Mouse (Mus musculus) stomach, embryonic 16.5 days (tissue): ENCODE measurements at regions not wholly inside any gene's neighbourhood (a gene's known extent, or its start where the extent isn't known, plus 50 kb on each side); places are given as distances from the start of the nearest gene placed in this dataset.

Experiments used
- ATAC-seq: fragments of 200-750 bp; cut with Nextera tagmentation; 2 replicates; pipeline ENCODE4 v1.8.0; 2017; ENCODE audit warnings: moderate number of reproducible peaks, moderate TSS enrichment; ENCODE audit not compliant: insufficient read depth, low FRiP score
- H3K27ac ChIP-seq: fragments of 300-500 bp; sonication (generic); 2 replicates; pipeline ENCODE4 v1.5.1; 2014; ENCODE audit warnings: low read length
- H3K27me3 ChIP-seq: fragments of 300-500 bp; sonication (generic); 2 replicates; pipeline ENCODE4 v1.6.1; 2014; ENCODE audit warnings: low read length, control low read depth, mixed read lengths; ENCODE audit not compliant: control insufficient read depth, insufficient read depth
- H3K36me3 ChIP-seq: fragments of 300-500 bp; sonication (generic); 2 replicates; pipeline ENCODE4 v1.6.1; 2014; ENCODE audit warnings: low read length; ENCODE audit not compliant: control insufficient read depth, insufficient read depth
- H3K4me1 ChIP-seq: fragments of 300-500 bp; sonication (generic); 2 replicates; pipeline ENCODE4 v1.6.1; 2014; ENCODE audit warnings: low read length, control low read depth, mixed read lengths; ENCODE audit not compliant: control insufficient read depth, insufficient read depth
- H3K4me2 ChIP-seq: fragments of 300-500 bp; sonication (generic); 2 replicates; pipeline ENCODE4 v1.6.1; 2014; ENCODE audit warnings: low read depth, low read length, mixed read lengths
- H3K4me3 ChIP-seq: fragments of 300-500 bp; sonication (generic); replicated peaks from 2 replicates; pipeline ENCODE4 v1.5.1; 2014; ENCODE audit warnings: mild to moderate bottlenecking, low read length
- H3K9ac ChIP-seq: fragments of 300-500 bp; sonication (generic); 2 replicates; pipeline ENCODE4 v1.6.1; 2014; ENCODE audit warnings: low read length
- H3K9me3 ChIP-seq: fragments of 300-500 bp; sonication (generic); replicated peaks from 2 replicates; pipeline ENCODE4 v1.6.1; 2016; ENCODE audit warnings: low read length, control low read depth; ENCODE audit not compliant: control insufficient read depth
- WGBS: fragments of 180-500 bp; shearing (Covaris S2); extraction: QIAGEN DNeasy Blood & Tissue Kit; methylation state at CpG from one replicate; pipeline ENCODE4 v1.1.7; 2014; 5-methylcytosine and 5-hydroxymethylcytosine counted together

- no peak overlapping the region for H3K27ac ChIP-seq
- H3K27me3 ChIP-seq, result no peaks in the 10 kb centered on the region
- H3K9me3 ChIP-seq, result no peaks in the 10 kb centered on the region
- no peaks in the 10 kb centered on the region for H3K36me3 ChIP-seq
- no peak overlapping the region for H3K4me3 ChIP-seq
- no peaks in the 10 kb centered on the region for H3K4me1 ChIP-seq
- 80% methylated on average over 1 of the region's 1 CpGs for WGBS
- no peak overlapping the region for H3K4me2 ChIP-seq
- no peak overlapping the region for H3K9ac ChIP-seq
- ATAC-seq, result no peak
Observed at GRCm38 (mm10) chr3:17452984-17453383, 495.2 kb upstream of the Cypt12 start.

- Histone ChIP-seq H3K27ac (no peak overlapping the region), H3K27me3 (no peaks in the 10 kb centered on the region)
- 84% methylated on average over 5 of the region's 5 CpGs for WGBS
Observed at GRCm38 (mm10) chr3:17460545-17460944, 487.7 kb upstream of the Cypt12 start.

GRCm38 (mm10) chr3:17461365-17461764 is 486.8 kb upstream of the Cypt12 start:
- Histone ChIP-seq H3K4me3 (no peak overlapping the region), H3K27ac (no peak overlapping the region), H3K27me3 (no peaks in the 10 kb centered on the region), H3K4me2 (no peak overlapping the region), H3K4me1 (no peaks in the 10 kb centered on the region), H3K9ac (no peak overlapping the region), H3K9me3 (no peaks in the 10 kb centered on the region), H3K36me3 (no peaks in the 10 kb centered on the region)
- 84% methylated on average over 4 of the region's 4 CpGs for WGBS
- ATAC-seq, result no peak

More at GRCm38 (mm10) chr3:17460545-17460944, 487.7 kb upstream of the Cypt12 start:
- Histone ChIP-seq H3K36me3 (no peaks in the 10 kb centered on the region), H3K4me1 (no peaks in the 10 kb centered on the region), H3K9ac (no peak overlapping the region), H3K4me3 (no peak overlapping the region), H3K9me3 (no peaks in the 10 kb centered on the region), H3K4me2 (no peak overlapping the region)
- ATAC-seq, result no peak

GRCm38 (mm10) chr3:17473812-17474211 is 474.4 kb upstream of the Cypt12 start:
- H3K27ac ChIP-seq, result no peak overlapping the region
- no peaks in the 10 kb centered on the region for H3K9me3 ChIP-seq
- ATAC-seq, result no peak
- no peak overlapping the region for H3K4me2 ChIP-seq
- H3K27me3 ChIP-seq, result no peaks in the 10 kb centered on the region
- no peak overlapping the region for H3K4me3 ChIP-seq
- H3K9ac ChIP-seq, result no peak overlapping the region
- no peaks in the 10 kb centered on the region for H3K4me1 ChIP-seq
- WGBS, result 76% methylated on average over 2 of the region's 2 CpGs
- no peaks in the 10 kb centered on the region for H3K36me3 ChIP-seq

GRCm38 (mm10) chr3:17489240-17490142 is 458.7 kb upstream of the Cypt12 start:
- no peak overlapping the region for H3K4me3 ChIP-seq
- no peak overlapping the region for H3K4me2 ChIP-seq
- H3K9ac ChIP-seq, result no peak overlapping the region
- no peaks in the 10 kb centered on the region for H3K9me3 ChIP-seq
- H3K27ac ChIP-seq, result no peak overlapping the region
- H3K27me3 ChIP-seq, result no peaks in the 10 kb centered on the region
- H3K36me3 ChIP-seq, result no peaks in the 10 kb centered on the region
- ATAC-seq, result no peak
- WGBS, result 33% methylated on average over 4 of the region's 4 CpGs
- H3K4me1 ChIP-seq, result no peaks in the 10 kb centered on the region

GRCm38 (mm10) chr3:17490632-17491031 is 457.6 kb upstream of the Cypt12 start:
- no peak for ATAC-seq
- H3K27me3 ChIP-seq, result no peaks in the 10 kb centered on the region
- no peaks in the 10 kb centered on the region for H3K36me3 ChIP-seq
- no peak overlapping the region for H3K9ac ChIP-seq
- H3K4me2 ChIP-seq, result no peak overlapping the region
- no peaks in the 10 kb centered on the region for H3K4me1 ChIP-seq
- H3K9me3 ChIP-seq, result no peaks in the 10 kb centered on the region
- no peak overlapping the region for H3K4me3 ChIP-seq
- H3K27ac ChIP-seq, result no peak overlapping the region

- H3K36me3 ChIP-seq, result no peaks in the 10 kb centered on the region
- H3K27ac ChIP-seq, result no peak overlapping the region
- no peaks in the 10 kb centered on the region for H3K27me3 ChIP-seq
- no peak overlapping the region for H3K4me3 ChIP-seq
- H3K9ac ChIP-seq, result no peak overlapping the region
- WGBS, result 83% methylated on average over 3 of the region's 3 CpGs
- no peak for ATAC-seq
- H3K9me3 ChIP-seq, result no peaks in the 10 kb centered on the region
- H3K4me2 ChIP-seq, result no peak overlapping the region
- no peaks in the 10 kb centered on the region for H3K4me1 ChIP-seq
Observed at GRCm38 (mm10) chr3:17498291-17498690, 449.9 kb upstream of the Cypt12 start.

- Histone ChIP-seq H3K4me1 (no peaks in the 10 kb centered on the region), H3K36me3 (no peaks in the 10 kb centered on the region), H3K9me3 (no peaks in the 10 kb centered on the region), H3K4me3 (no peak overlapping the region), H3K4me2 (no peak overlapping the region), H3K27ac (no peak overlapping the region), H3K9ac (no peak overlapping the region), H3K27me3 (no peaks in the 10 kb centered on the region)
- no peak for ATAC-seq
- WGBS, result 69% methylated on average over 2 of the region's 2 CpGs
Observed at GRCm38 (mm10) chr3:17501556-17501955, 446.7 kb upstream of the Cypt12 start.

GRCm38 (mm10) chr3:17541346-17541745 is 406.9 kb upstream of the Cypt12 start:
- Histone ChIP-seq H3K9me3 (no peaks in the 10 kb centered on the region), H3K27ac (no peak overlapping the region), H3K4me2 (no peak overlapping the region), H3K36me3 (no peaks in the 10 kb centered on the region), H3K27me3 (no peaks in the 10 kb centered on the region), H3K9ac (no peak overlapping the region), H3K4me1 (no peaks in the 10 kb centered on the region), H3K4me3 (no peak overlapping the region)
- no peak for ATAC-seq
